Mouse (Mus musculus): ENCODE data around the gene Nprl2.

GRCm38 (mm10) chr9:107571534-107572326 lies 29.7 kb downstream of the Nprl2 start:
- TF ChIP-seq CTCF (IDR thresholded peaks at IDR 0.05; ENCODE audit: low read depth, low read length) (no peak), POLR2A (IDR thresholded peaks at IDR 0.05; ENCODE audit: extremely low read depth, insufficient read depth, low read length) (no peak)

All from liver, adult 2 months (tissue).